Comparison of ENCODE assay signal across 28 mouse cellular contexts in genomic region chr3:131955771-131956170, GRCm38 (mm10).
"Had no signal": no experiment of that assay in that cellular context is flagged by ENCODE, and none has a peak within 500 bp of the region (broad histone marks: within the 10 kb centered on the region; RNA-seq: fewer than 3 reads in every experiment).

No protein-coding gene starts in this region.

- H3K27me3 ChIP-seq: embryonic facial prominence, embryonic 12.5 days; embryonic facial prominence, embryonic 13.5 days; embryonic facial prominence, embryonic 15.5 days; forebrain, embryonic 12.5 days; forebrain, embryonic 13.5 days; forebrain, embryonic 15.5 days had no signal

- H3K4me1 ChIP-seq: embryonic facial prominence, embryonic 10.5 days; embryonic facial prominence, embryonic 12.5 days; embryonic facial prominence, embryonic 13.5 days; embryonic facial prominence, embryonic 15.5 days; forebrain, embryonic 10.5 days; forebrain, embryonic 12.5 days; forebrain, embryonic 13.5 days; forebrain, embryonic 15.5 days had no signal

- H3K4me2 ChIP-seq: embryonic facial prominence, embryonic 12.5 days; embryonic facial prominence, embryonic 13.5 days; embryonic facial prominence, embryonic 15.5 days; forebrain, embryonic 12.5 days; forebrain, embryonic 13.5 days; forebrain, embryonic 15.5 days had no signal

- H3K36me3 ChIP-seq: embryonic facial prominence, embryonic 10.5 days; embryonic facial prominence, embryonic 12.5 days; embryonic facial prominence, embryonic 13.5 days; embryonic facial prominence, embryonic 15.5 days; forebrain, embryonic 10.5 days; forebrain, embryonic 12.5 days; forebrain, embryonic 15.5 days had no signal

- DNase-seq: cerebellum, adult 2 months; cerebellum, adult 8-10 months; cerebellum, adult 9-10 months; cerebellum, adult 9-11 months; cerebellum, postnatal 10 days; cerebellum, postnatal 14 days; cerebellum, postnatal 25 days; cerebellum, postnatal 36 days; embryo, embryonic 11 days; forebrain, postnatal 0 days; gastrocnemius, adult 2 months; gastrocnemius, postnatal 10 days; gastrocnemius, postnatal 14 days; gastrocnemius, postnatal 25 days; gastrocnemius, postnatal 36 days; heart, adult 18-20 months; heart, adult 2 months had no signal

- H3K9me3 ChIP-seq: embryonic facial prominence, embryonic 10.5 days; embryonic facial prominence, embryonic 12.5 days; embryonic facial prominence, embryonic 13.5 days; embryonic facial prominence, embryonic 15.5 days; forebrain, embryonic 10.5 days; forebrain, embryonic 12.5 days; forebrain, embryonic 13.5 days; forebrain, embryonic 15.5 days had no signal

- H3K4me3 ChIP-seq: embryonic facial prominence, embryonic 10.5 days; embryonic facial prominence, embryonic 12.5 days; embryonic facial prominence, embryonic 13.5 days; embryonic facial prominence, embryonic 15.5 days; erythroblast, embryonic 14.5 days; forebrain, embryonic 10.5 days; forebrain, embryonic 12.5 days; forebrain, embryonic 13.5 days; forebrain, embryonic 15.5 days; gastrocnemius, adult 2 months; heart, adult 2 months had no signal

- ATAC-seq: forebrain, embryonic 13.5 days; forebrain, embryonic 14.5 days; forebrain, embryonic 15.5 days; forebrain, embryonic 16.5 days; forebrain, postnatal 0 days had no signal

- H3K27ac ChIP-seq: embryonic facial prominence, embryonic 10.5 days; embryonic facial prominence, embryonic 12.5 days; embryonic facial prominence, embryonic 13.5 days; embryonic facial prominence, embryonic 15.5 days; forebrain, embryonic 10.5 days; forebrain, embryonic 12.5 days; forebrain, embryonic 13.5 days; forebrain, embryonic 15.5 days; gastrocnemius, adult 2 months; heart, adult 2 months had no signal

- H3K9ac ChIP-seq: embryonic facial prominence, embryonic 12.5 days; embryonic facial prominence, embryonic 13.5 days; embryonic facial prominence, embryonic 15.5 days; forebrain, embryonic 12.5 days; forebrain, embryonic 13.5 days; forebrain, embryonic 15.5 days; forebrain, postnatal 0 days had no signal
